Mouse (Mus musculus): ENCODE results near the gene Zfhx3. TPM values are rescaled to one million over a fixed set of nuclear protein-coding genes. Genes with fewer than 3 reads are reported as not detected.

The Zfhx3 gene
- total RNA-seq, 2 experiments from 2014 or later, result 3.5 to 5.9 TPM

DNA sequence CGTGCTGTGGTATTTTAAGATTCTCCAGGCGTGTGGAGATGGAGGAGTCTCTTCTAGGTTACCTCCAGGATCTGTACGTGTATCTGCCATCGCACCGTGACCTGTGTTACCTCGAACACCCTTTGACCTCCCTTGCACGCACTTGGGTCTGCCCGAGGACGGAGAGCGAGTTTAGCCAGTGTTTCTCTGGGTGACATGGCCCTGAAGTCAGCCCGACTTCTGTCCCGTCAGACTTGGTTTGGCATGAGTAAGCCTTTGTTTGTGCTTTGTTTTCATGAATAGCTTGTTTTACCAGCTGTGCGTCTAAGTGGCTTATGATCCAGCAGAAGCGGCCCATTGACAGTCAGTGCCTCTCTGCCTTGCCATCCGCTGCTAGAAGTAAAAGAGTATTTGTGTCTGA is 961.1 kb downstream of the Zfhx3 start:
- no peak for DNase-seq (ENCODE audit: low spot score in 2 of 2)
- intact Hi-C loops (cut with DNase I), result no loop called here

DNA sequence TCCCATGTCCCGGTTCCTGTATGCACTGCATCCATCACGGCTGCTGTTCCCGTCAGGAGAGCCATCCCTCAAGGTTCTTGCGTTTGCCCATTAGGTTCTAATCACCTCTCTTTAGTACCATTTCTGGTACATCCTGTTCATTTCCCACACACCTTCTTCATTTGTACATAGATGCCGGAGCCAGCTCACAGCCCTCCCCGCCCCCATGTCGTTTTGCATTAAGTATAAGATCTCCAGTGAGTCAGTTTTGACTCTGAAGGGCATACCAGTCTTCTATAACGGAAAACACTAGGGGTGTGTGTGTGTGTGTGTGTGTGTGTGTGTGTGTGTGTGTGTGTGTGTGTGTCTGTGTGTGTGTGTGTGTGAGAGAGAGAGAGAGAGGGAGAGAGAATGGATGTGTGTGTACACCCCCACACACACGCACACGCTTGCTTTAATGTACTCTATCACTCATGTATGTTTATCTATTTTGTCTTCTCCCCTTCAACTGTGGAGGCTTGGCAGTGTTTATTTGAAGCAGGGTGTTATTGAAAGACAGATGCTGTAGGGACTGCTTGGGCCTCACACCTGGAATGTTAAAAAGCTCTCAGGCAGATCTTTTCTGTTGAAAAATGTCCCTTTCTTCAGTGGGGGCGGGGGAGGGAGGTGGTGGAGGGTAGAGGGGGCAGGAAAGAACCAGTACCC is 962.0 kb downstream of the Zfhx3 start:
- intact Hi-C loops (cut with DNase I), result no loop called here
- no peak for DNase-seq (ENCODE audit: low spot score in 2 of 2)

DNA sequence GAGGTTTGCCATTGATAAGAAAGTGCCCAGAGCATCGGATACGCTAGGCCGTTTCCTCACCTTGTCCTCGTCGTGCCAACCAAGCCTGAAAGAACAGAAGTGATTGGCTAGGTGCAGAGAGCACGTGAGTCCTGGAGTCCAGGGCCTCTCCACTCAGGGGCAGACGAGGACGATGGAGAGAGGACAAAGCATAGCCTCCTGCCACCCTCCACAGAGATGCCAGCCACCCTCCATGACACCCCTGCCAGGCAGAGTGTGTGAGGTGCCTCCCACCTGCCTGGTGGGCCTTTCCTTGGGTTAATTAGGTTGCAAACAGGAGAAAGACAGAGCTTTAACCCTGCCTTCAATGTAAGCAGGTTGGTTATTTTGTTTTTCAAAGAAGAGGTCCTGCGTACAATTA is 965.6 kb downstream of the Zfhx3 start:
- intact Hi-C loops (cut with DNase I), result no loop called here
- no peak for DNase-seq (ENCODE audit: low spot score in 2 of 2)

GRCm38 (mm10) chr8:108908540-108908939 is 966.1 kb downstream of the Zfhx3 start:
- intact Hi-C loops (cut with DNase I), result no loop called here
- DNase-seq (ENCODE audit: low spot score in 2 of 2), result no peak

DNA sequence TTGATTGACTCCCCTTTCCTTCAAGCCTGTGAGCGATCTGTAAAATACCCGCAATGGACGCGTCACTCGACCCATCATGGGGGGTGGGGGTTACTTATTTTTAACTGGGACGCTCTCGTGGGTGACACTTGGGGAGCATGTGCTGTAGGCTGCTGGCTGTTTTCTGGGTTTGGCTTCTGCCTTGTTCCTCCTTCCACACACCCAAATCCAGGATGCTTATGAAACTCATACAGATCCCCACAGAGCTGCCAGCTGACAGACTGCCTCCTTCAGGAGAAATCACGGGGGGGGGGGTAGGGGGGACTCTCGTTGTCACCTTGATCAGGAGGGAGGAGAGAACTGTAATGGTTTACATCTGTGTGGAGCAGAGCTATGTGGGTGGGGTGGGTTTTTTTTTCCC is 966.6 kb downstream of the Zfhx3 start:
- DNase-seq (ENCODE audit: low spot score in 2 of 2), result no peak
- intact Hi-C loops (cut with DNase I), result no loop called here

DNA sequence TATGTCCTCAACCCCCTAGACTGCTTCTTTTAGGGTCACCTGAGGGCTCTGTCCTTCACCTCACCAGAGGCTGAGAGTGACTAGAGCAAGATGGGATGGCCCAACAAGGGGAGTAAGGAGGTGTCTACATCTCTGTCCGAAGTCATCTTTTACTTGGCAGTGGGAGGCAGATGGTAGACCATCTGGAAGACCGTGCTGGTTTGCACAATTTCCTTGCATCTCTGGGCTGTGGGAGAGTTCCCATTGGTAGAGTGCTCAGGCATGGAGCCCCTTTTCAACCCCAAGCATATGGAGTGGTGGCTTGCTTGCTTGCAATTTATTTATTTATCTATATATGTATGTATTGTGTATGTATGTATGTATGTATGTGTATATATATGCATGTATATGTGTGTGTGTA is 967.0 kb downstream of the Zfhx3 start:
- peak in 1 of 2 experiments; percentile 13 for DNase-seq (ENCODE audit: low spot score in 2 of 2)
- intact Hi-C loops (cut with DNase I), result no loop called here

GRCm38 (mm10) chr8:108910843-108911242 is 968.4 kb downstream of the Zfhx3 start:
- peak in 1 of 2 experiments; percentile 26 for DNase-seq (ENCODE audit: low spot score in 2 of 2)
- intact Hi-C loops (cut with DNase I), result loop anchor here (2.0 to 10.0 kb wide), 3 partner anchors 24 to 1306 kb away; no protein-coding TSS in a partner anchor

- intact Hi-C loops (cut with DNase I), result loop anchor here (2.0 to 10.0 kb wide), 3 partner anchors 25 to 1307 kb away; no protein-coding TSS in a partner anchor
- peak; percentile 79 to 83 for DNase-seq (ENCODE audit: low spot score in 2 of 2)
Observed at GRCm38 (mm10) chr8:108911511-108911910, 969.1 kb downstream of the Zfhx3 start.

DNA sequence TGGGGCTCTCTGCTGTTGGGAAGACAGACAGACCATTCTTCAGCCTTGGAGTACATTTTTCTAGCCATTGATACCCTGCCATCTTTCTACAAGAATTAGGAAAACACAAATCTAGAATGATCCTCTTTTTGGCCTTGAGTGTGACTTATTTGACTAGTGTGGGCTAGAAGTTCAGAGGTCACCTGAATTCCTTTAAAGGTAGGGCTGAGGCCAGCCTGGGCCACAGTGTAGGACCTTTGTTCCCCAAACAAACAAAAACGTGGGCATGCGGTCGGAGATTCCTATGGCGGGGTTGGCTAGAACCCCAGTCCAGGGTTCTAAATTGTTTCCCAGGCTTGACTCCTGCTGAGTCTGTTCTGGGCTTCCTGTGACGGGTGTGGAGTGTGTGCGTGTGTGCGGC is 970.6 kb downstream of the Zfhx3 start:
- intact Hi-C loops (cut with DNase I), result loop anchor here (5.0 to 10.0 kb wide), 2 partner anchors 121 to 1308 kb away; no protein-coding TSS in a partner anchor
- DNase-seq (ENCODE audit: low spot score in 2 of 2), result no peak

- intact Hi-C loops (cut with DNase I), result loop anchor here (10.0 kb wide), 1 partner anchor 1311 kb away; no protein-coding TSS in a partner anchor
- DNase-seq (ENCODE audit: low spot score in 2 of 2), result no peak
Observed at GRCm38 (mm10) chr8:108915425-108915824, 973.0 kb downstream of the Zfhx3 start.

GRCm38 (mm10) chr8:108915876-108916275 is 973.4 kb downstream of the Zfhx3 start:
- no peak for DNase-seq (ENCODE audit: low spot score in 2 of 2)
- intact Hi-C loops (cut with DNase I), result loop anchor here (10.0 kb wide), 1 partner anchor 1311 kb away; no protein-coding TSS in a partner anchor

DNA sequence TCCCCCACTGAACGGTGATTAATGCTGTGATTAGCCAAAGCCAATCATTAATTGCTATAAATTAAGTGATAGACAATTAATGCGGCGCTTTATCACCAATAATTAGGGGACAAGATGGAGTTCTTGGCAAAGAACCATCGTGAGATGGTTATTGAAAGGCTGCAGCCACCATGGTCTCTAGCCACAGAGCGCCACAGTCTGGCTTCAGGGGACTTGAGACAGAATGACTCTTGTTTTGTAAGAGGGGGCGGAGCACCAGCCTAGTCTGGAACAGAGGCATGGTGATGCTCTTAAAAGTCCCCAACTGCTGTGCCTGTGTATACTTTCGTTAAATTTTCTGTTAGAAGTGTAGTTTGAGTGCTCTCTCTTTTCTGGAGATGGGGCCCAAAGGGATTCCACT is 977.7 kb downstream of the Zfhx3 start:
- no peak for DNase-seq (ENCODE audit: low spot score in 2 of 2)
- intact Hi-C loops (cut with DNase I), result no loop called here

DNA sequence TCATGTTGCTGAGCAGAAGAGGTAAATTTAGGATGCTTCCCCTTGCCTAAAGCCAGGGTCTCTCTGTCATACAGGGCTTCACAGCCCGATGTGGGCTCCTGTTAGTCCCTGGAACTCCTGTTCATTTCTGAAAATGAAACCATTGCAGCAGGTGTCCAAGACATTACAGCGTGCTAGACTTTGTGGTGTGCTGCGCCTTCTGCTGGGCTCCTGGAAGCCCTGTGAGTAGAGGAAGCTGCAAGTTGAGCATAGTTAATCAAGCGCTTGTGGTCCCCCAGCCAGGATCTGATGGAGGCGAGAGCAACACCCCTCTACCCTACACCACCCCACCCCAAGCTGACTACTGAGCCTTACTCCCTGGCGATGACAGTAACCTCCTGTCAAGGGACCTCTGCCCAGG is 980.7 kb downstream of the Zfhx3 start:
- DNase-seq (ENCODE audit: low spot score in 2 of 2), result no peak
- intact Hi-C loops (cut with DNase I), result no loop called here

GRCm38 (mm10) chr8:108924526-108924925 is 982.1 kb downstream of the Zfhx3 start:
- no peak for DNase-seq (ENCODE audit: low spot score in 2 of 2)
- intact Hi-C loops (cut with DNase I), result no loop called here

- intact Hi-C loops (cut with DNase I), result no loop called here
- no peak for DNase-seq (ENCODE audit: low spot score in 2 of 2)
Observed at GRCm38 (mm10) chr8:108926106-108926505, 983.7 kb downstream of the Zfhx3 start.

DNA sequence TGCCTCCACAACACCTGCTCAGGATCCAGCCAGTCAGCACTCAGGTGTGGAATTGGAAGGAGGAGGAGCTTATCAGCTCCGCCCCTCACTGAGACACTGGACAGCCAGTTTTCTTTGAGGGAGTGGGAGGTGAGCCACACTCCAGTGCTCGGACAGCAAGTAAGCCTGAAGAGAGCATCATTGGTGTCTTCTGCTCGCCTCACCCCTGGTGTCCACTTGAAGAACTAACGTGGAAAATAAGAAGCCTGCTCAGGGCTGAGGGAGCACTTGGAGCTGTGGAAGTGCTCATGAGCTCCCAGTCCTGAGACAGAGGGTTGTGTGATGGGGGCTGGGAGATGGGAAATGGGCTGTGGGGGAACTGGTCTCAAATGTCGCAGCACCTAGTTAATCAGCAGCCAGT is 988.2 kb downstream of the Zfhx3 start:
- intact Hi-C loops (cut with DNase I), result no loop called here
- DNase-seq (ENCODE audit: low spot score in 2 of 2), result no peak

DNA sequence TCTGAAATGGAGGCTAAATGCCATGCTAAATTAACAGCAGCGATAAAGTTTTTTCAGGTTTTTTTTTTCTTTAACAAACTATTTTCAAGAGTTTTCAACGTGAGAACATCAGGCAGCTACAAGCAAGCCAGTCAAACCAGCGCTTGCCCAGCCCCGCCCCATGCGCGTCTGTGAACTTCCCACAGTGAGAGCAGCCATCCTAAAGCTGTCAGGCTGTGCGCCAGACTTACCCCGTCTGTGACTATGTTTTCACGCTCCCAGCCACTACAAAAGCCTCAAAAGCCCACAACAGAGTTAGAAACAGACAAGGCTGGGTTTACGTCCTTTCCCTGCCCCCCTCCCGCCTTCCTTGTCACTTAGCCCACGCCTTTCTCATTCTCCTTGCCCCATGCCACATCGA is 989.4 kb downstream of the Zfhx3 start:
- peak in 1 of 2 experiments; percentile 24 for DNase-seq (ENCODE audit: low spot score in 2 of 2)
- intact Hi-C loops (cut with DNase I), result no loop called here

GRCm38 (mm10) chr8:108932729-108933128 is 990.3 kb downstream of the Zfhx3 start:
- no peak for DNase-seq (ENCODE audit: low spot score in 2 of 2)
- intact Hi-C loops (cut with DNase I), result no loop called here

DNA sequence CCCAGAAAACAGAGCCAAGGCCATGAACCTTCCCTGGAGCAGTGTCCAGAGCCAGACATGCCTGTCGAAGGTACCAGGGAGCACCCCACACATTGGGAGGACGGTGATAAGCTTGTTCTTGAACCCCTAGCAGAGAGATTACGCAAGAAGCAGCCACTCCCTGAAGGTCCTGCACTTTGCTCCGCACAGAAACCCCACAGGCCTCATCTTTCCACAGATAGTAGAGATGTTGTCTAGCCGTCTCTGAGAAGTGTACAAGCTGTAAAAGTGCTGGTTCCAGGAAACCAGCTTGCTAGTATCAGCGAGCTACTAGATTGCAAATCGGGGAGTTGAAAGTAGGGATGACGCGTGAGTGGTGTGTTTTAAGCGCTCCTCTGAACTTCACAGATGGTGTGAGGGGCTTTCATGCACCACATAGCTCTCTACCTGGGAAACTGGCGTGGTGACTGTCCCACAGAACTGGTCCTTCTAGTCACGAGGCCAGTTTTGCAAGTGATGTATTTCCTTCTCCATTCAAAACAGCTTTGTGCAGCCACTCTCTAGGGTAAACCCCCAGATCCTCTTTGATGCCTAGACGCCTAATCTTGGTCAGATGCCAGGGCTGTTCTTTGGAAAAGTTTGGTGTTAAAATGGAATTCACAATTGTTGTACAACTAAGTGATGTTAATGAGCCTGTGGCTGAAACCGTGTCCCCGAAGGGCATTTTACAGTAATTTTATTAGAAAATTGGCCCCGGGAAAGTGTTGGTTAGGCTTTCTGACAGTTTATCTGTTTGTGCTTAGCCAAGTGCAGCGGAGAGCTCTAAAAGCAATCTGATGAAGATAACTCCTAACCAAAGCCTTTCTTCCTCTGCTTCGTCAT is 993.6 kb downstream of the Zfhx3 start:
- DNase-seq (ENCODE audit: low spot score in 2 of 2), result no peak
- intact Hi-C loops (cut with DNase I), result no loop called here

GRCm38 (mm10) chr8:108936695-108937448 is 994.4 kb downstream of the Zfhx3 start:
- intact Hi-C loops (cut with DNase I), result no loop called here
- DNase-seq (ENCODE audit: low spot score in 2 of 2), result no peak

Data from left cerebral cortex, postnatal 36 days (tissue).